Mouse (Mus musculus) neural tube, embryonic 14.5 days (tissue): ENCODE measurements around the gene Mvd. TPM values are rescaled to one million over a fixed set of nuclear protein-coding genes. Genes with fewer than 3 reads are reported as not detected.

ENCODE experiments used
- ATAC-seq: fragments of 200-750 bp; cut with Nextera tagmentation; 2 replicates; pipeline ENCODE4 v1.8.0; 2017; ENCODE audit warnings: low read depth, mild to moderate bottlenecking, moderate TSS enrichment, moderate library complexity
- H3K27ac ChIP-seq: fragments of 300-500 bp; sonication (generic); 2 replicates; pipeline ENCODE4 v1.5.1; 2014; ENCODE audit warnings: low read depth, mild to moderate bottlenecking, control low read depth, low read length, moderate library complexity, mixed read lengths
- H3K27me3 ChIP-seq: fragments of 300-500 bp; sonication (generic); 2 replicates; pipeline ENCODE4 v1.6.1; 2014; ENCODE audit warnings: low read length; ENCODE audit not compliant: control insufficient read depth, insufficient read depth
- H3K36me3 ChIP-seq: fragments of 300-500 bp; sonication (generic); 2 replicates; pipeline ENCODE4 v1.6.1; 2014; ENCODE audit warnings: low read length, mixed read lengths; ENCODE audit not compliant: control insufficient read depth, insufficient read depth
- H3K4me1 ChIP-seq: fragments of 300-500 bp; sonication (generic); 2 replicates; pipeline ENCODE4 v1.6.1; 2014; ENCODE audit warnings: low read length; ENCODE audit not compliant: control insufficient read depth, insufficient read depth
- H3K4me2 ChIP-seq: fragments of 300-500 bp; sonication (generic); 2 replicates; pipeline ENCODE4 v1.6.1; 2014; ENCODE audit warnings: mild to moderate bottlenecking, low read depth, low read length, control low read depth
- H3K4me3 ChIP-seq: fragments of 300-500 bp; sonication (generic); 2 replicates; pipeline ENCODE4 v1.5.1; 2014; ENCODE audit warnings: low read depth, low read length, control low read depth, mixed read lengths
- H3K9ac ChIP-seq: fragments of 300-500 bp; sonication (generic); replicated peaks from 2 replicates; pipeline ENCODE4 v1.6.1; 2014; ENCODE audit warnings: low read depth, mild to moderate bottlenecking, control low read depth, low read length, mixed read lengths
- H3K9me3 ChIP-seq: fragments of 300-500 bp; sonication (generic); 2 replicates; pipeline ENCODE4 v1.6.1; 2016; ENCODE audit warnings: low read length; ENCODE audit not compliant: control insufficient read depth
- WGBS: fragments of 180-500 bp; shearing (Covaris S2); extraction: QIAGEN DNeasy Blood & Tissue Kit; methylation state at CpG from one replicate; pipeline ENCODE4 v1.1.7; 2014; 5-methylcytosine and 5-hydroxymethylcytosine counted together
- polyA plus RNA-seq: library from polyadenylated mRNA; unstranded; fragments of >200 nt; fragmentation: Nextera tagmentation; extraction: Ambion mirVana; gene quantifications from 2 replicates; pipeline ENCODE4 v1.2.1, GENCODE M21; 2014

Mvd gene
- polyA plus RNA-seq, 1 experiment from 2014 or later = 61.7 TPM

DNA sequence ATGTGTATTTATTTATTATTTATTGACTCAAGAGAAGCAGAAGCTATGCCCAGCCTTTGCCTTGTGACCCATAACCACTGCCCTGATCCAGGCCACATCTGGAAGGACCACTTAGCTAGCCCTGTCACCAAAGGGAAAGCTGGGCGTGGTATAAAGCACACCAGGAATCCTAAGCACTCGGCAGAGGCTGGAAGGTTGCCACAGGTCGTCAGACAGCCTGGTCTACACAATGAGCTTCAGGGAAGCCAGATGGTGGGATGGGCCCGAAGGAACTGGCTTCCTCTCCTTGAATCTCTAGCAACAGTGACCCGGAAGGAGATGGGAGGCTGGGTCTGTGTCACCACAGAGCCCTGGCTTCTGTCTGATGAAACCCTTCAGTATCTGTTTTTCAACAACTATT is 19.6 kb downstream of the Mvd start:
- no peaks in the 10 kb centered on the region; the same call in 1 of the 2 replicates for H3K36me3 ChIP-seq
- H3K9ac ChIP-seq = no peak overlapping the region
- no peak for ATAC-seq
- no peak overlapping the region for H3K4me3 ChIP-seq
- no peaks in the 10 kb centered on the region for H3K27me3 ChIP-seq
- no peak overlapping the region for H3K4me2 ChIP-seq
- no peaks in the 10 kb centered on the region for H3K9me3 ChIP-seq
- WGBS = 63% methylated on average over 5 of the region's 5 CpGs
- H3K4me1 ChIP-seq = no peaks in the 10 kb centered on the region
- H3K27ac ChIP-seq = no peak overlapping the region

DNA sequence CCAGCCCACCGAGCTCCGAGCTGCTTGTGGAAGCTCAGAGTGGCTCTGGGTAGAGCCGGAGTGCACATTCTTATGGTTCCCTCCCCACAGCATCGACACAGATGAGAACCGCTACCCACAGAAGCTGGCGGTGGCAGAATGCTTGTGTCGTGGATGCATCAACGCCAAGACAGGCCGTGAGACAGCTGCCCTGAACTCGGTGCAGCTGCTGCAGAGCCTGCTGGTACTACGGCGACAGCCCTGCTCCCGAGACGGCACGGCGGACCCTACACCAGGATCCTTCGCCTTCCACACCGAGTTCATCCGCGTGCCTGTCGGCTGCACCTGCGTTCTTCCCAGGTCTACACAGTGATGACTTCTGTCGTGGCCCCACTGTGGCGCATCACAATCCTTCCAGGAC is 20.0 kb downstream of the Mvd start:
- Histone ChIP-seq H3K36me3 (peaks cover 3% of the 10 kb centered on the region; the same call in 1 of the 2 replicates), H3K9ac (no peak overlapping the region), H3K4me3 (no peak overlapping the region), H3K4me1 (no peaks in the 10 kb centered on the region), H3K9me3 (no peaks in the 10 kb centered on the region), H3K27ac (no peak overlapping the region), H3K4me2 (no peak overlapping the region), H3K27me3 (no peaks in the 10 kb centered on the region)
- 88% methylated on average over 24 of the region's 24 CpGs for WGBS
- ATAC-seq = no peak

DNA sequence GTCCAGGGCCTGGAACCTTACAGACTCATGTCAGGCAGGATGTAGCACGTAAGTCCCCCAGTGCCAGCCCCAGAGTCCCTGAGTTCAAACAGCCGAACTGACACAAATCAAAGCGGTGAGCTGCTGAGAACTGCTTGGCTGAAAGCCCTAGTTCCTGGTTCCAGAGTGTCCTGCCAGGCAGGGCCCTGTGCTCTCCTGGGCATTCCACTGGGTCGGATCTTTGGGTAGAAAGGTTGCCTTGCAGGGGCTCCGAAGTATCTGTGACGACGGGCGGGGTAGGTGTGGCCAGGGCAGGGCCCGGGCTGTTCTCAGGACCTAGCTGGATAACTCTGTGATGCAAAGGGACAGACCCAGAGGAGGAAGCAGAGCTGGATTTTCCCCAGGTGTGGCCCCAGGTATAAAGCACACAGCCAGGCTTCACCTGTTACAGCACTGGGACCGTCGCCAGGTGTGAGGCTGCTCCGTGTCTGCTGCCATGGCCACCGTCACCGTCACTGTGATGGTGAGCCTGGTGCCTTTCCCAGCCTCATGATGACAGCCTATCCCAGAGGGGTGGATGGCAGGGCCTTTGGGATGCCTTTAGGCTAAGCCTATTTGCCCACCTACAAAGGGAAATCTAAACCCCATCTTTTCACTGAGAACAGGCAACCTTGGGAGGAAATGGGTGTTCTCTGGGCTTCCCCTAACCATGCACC is 21.7 kb downstream of the Mvd start, which contains the start of gene Il17c:
TSS of gene Il17c (plus strand) at position 645 of the 695 bp plus-strand sequence.
- Histone ChIP-seq H3K27me3 (no peaks in the 10 kb centered on the region), H3K4me2 (no peak within 1 kb of the TSS), H3K9me3 (no peaks in the 10 kb centered on the region), H3K27ac (no peak within 1 kb of the TSS), H3K36me3 (peaks cover 14% of the 10 kb centered on the region; the same call in 1 of the 2 replicates), H3K9ac (no peak within 1 kb of the TSS), H3K4me3 (no peak within 1 kb of the TSS), H3K4me1 (no peaks in the 10 kb centered on the region)
- ATAC-seq = no peak
- whole genome bisulfite sequencing = 89% methylated on average over 14 of the region's 14 CpGs

DNA sequence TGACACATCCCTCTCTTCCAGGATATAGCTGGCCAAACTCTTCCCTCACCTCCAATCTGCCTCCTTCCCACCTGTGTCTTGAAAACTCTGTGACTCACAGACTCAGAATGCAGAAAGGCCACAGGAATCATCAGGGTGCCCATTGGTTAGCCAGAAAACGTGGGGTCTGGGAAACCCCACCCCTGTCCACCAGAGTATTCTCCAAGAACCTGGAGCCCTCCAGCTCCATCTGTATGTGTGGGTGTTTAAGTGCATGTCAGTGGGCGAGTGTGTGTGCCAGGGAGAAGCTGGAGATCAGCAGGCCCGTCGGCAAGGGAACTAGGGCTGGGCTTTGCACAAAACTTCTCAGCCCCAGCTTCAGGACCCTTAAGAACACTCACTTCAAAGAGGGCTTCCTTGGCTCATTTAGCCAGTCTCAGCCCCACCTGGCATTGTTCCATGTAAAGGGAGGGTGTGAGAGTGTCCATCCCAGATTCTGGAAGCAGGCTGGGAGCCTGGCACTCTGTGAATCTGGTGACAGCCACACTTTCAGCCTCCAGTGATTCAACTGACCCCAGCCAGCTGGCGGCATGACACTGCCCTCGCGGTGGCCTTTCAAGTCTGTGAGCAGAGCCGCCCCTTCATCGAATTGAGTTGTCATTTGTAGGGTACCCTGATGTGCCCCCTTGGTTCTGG is 23.2 kb downstream of the Mvd start:
- 76% methylated on average over 9 of the region's 9 CpGs for WGBS
- Histone ChIP-seq H3K4me1 (no peaks in the 10 kb centered on the region), H3K9ac (no peak overlapping the region), H3K27ac (no peak overlapping the region), H3K36me3 (peaks cover 19% of the 10 kb centered on the region), H3K4me2 (no peak overlapping the region), H3K27me3 (no peaks in the 10 kb centered on the region), H3K9me3 (no peaks in the 10 kb centered on the region), H3K4me3 (no peak overlapping the region)
- no peak for ATAC-seq

DNA sequence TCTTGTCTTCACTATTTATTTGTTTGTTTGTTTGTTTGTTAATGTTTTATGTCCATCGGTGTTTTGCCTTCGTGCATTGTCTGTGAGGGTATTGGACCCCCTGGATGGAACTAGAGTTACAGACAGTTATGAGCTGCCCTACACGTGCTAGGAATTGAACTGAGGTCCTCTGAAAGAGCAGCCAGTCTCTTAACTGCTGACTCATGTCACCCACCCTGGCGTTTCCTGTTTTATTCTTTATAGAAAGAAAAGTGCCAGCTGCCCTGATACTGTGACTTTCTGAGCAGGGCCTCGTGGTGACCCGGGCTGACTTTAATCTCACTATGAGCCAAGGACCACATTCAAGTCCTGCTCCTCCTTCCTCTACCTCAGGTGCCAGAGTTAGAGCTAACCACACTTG is 27.7 kb downstream of the Mvd start:
- Histone ChIP-seq H3K9me3 (no peaks in the 10 kb centered on the region), H3K4me2 (no peak overlapping the region), H3K36me3 (peaks cover 61% of the 10 kb centered on the region), H3K27me3 (no peaks in the 10 kb centered on the region), H3K4me1 (no peaks in the 10 kb centered on the region), H3K27ac (no peak overlapping the region), H3K4me3 (no peak overlapping the region), H3K9ac (no peak overlapping the region)
- WGBS = 92% methylated on average over 6 of the region's 6 CpGs
- no peak for ATAC-seq

DNA sequence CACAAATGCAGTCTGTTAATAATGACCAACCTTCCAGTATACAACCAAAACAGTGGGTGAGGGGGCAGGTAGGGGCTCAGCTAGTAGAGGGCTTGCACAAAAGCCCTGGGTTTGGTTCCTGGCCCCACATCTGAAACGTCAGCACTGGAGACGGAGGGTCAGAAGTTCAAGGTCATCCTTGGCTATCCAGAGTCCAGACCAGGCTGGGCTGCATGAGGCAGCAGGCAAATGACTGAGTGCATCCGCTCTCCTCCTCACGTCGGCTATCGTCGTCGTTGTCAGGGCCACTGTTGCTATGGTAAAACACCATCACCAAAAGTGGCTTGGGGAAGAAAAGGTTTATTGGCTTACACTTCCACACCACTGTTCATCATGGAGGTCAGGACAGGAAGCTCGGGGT is 28.9 kb downstream of the Mvd start:
- Histone ChIP-seq H3K4me1 (no peaks in the 10 kb centered on the region), H3K27me3 (no peaks in the 10 kb centered on the region), H3K27ac (no peak overlapping the region), H3K36me3 (peaks cover 69% of the 10 kb centered on the region), H3K9me3 (no peaks in the 10 kb centered on the region), H3K4me2 (no peak overlapping the region), H3K9ac (no peak overlapping the region), H3K4me3 (no peak overlapping the region)
- no peak for ATAC-seq
- 85% methylated on average over 9 of the region's 9 CpGs for WGBS

DNA sequence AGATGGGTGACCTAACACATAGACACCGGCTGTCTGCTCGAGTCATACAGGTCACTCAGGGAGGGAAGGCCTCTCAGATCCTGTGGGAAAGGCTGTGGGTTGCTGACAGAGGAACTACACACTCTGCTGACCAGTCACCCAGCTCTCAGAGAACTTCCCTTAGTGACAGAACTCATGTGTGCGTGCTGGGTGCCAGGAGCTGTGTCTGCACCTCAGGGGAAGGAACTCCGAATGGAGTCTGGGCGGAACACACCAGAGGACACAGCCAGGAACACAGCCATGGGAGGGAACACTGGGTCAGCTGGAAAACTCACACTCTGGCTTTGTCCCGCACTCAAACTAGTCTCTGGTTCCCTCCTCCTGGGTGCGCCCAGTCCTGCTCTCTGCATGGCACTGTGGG is 35.5 kb downstream of the Mvd start:
- H3K9me3 ChIP-seq = no peaks in the 10 kb centered on the region
- H3K27ac ChIP-seq = no peak overlapping the region
- H3K36me3 ChIP-seq = peaks cover 82% of the 10 kb centered on the region
- H3K4me2 ChIP-seq = no peak overlapping the region
- ATAC-seq = no peak
- H3K27me3 ChIP-seq = no peaks in the 10 kb centered on the region
- H3K4me1 ChIP-seq = no peaks in the 10 kb centered on the region
- no peak overlapping the region for H3K9ac ChIP-seq
- H3K4me3 ChIP-seq = no peak overlapping the region
- WGBS = 93% methylated on average over 7 of the region's 7 CpGs

DNA sequence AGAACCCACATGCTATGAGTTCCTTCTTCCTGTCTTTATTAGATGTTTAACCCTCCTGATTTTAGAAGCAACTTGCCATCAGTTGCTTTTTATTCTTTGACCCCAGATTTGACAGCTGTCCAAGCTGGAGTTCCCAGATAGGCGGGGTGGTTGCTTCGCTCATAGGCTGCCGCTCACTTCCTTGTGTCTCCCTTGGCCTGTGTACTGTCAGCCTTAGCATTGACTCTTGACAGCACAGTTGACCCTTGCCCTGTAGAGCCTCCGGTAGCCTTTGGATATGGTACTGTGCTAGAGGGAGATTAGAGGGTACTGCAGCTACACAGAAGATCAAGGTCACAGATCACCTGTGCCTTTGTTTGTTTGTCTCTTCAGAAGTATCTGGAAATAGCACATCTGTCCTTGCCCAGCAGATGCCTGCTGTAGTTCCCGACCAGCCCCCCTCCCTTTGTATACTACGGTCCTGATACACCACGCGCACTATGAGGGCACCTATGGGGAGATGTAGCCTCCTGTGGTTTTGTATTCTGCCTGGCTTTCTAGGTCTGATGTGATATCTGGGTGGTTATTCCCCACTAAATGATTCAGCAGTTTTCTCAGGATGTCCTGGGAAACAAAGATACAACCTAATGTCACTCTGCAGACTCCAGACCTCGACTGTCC is 37.9 kb downstream of the Mvd start:
- Histone ChIP-seq H3K27ac (no peak overlapping the region), H3K9ac (no peak overlapping the region), H3K9me3 (no peaks in the 10 kb centered on the region), H3K4me1 (no peaks in the 10 kb centered on the region), H3K36me3 (peaks cover 77% of the 10 kb centered on the region), H3K27me3 (no peaks in the 10 kb centered on the region), H3K4me3 (no peak overlapping the region), H3K4me2 (no peak overlapping the region)
- WGBS = 93% methylated on average over 9 of the region's 9 CpGs
- ATAC-seq = no peak

DNA sequence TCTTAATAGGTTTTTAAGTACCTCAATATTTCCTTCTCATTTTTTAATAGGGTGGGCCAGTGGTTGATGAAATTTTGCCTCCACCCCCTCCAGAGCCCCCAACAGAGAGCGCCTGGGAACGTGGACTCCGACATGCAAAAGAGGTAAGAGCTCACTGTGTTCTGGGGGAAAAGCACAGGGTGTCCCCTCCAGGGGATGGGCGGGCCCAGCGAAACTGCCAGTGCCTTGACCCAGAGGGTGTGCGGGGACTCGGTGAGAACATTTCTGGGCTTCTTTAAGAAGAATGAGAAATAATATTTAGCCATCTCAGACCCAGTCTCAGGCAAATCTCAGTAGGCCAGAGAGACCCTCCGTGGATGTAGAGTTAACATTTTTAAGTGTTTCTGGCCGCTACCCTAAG is 45.0 kb downstream of the Mvd start:
- ATAC-seq = no peak
- Histone ChIP-seq H3K9ac (no peak overlapping the region), H3K36me3 (peaks cover 49% of the 10 kb centered on the region), H3K27ac (no peak overlapping the region), H3K4me3 (no peak overlapping the region), H3K27me3 (no peaks in the 10 kb centered on the region), H3K9me3 (no peaks in the 10 kb centered on the region), H3K4me1 (no peaks in the 10 kb centered on the region), H3K4me2 (no peak overlapping the region)
- 98% methylated on average over 9 of the region's 9 CpGs for WGBS
